Mouse (Mus musculus): ENCODE results near the gene Dach2.
"Not testable (repeated sequence)": the region's sequence is repeated elsewhere in the genome, so short reads cannot be mapped to it uniquely, and the experiment has no call there.

Gene Dach2

DNA sequence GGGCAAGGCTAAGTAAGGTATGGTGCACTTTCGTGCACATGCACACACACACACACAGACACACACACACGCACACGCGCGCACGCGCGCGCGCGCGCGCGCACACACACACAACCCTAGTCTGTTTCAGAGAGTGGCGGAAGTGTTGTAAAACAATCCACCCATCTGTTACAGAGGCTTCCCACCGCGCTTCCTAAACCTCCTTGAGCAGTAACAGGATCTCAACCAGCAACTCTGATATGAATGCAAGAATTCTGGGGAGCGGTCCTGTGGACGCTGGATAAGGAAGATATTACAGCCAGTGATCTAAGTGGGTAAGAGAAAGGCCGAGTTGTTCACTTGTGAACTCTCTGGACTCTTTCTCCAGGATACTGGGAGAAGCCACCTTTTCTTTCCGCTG, at the start of gene Dach2:
Dach2 (plus strand) TSS at position 107 of the 400 bp plus-strand sequence.
- DNase-seq (ENCODE audit: low spot score in 2 of 2) = peak; percentile 3 to 8

- not testable (repeated sequence) for DNase-seq (ENCODE audit: low spot score in 2 of 2)
Measured at GRCm38 (mm10) chrX:113252427-113252826, 44.9 kb upstream of the Dach2 start.

DNA sequence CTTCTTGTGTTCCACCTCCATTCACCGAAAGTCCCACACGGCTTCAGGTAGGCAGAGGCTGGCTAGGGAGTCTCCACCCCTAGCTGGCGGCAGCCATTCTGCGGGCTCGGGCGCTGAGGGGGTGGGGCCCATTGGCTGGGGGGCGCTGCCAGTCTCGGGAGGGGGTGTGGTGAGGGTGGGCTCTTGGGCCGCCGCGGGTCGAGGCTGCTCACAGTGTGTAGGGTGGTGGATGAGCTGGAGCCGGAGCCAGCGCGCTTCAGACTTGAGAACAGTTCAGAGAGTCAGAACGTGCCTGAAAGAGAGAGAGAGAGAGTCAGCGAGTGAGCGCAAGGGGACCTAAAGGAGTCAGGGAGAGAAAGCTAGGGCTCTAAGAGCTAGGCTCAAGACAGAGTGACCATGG, 721 bp downstream of the Dach2 start:
- peak; percentile 72 to 75 for DNase-seq (ENCODE audit: low spot score in 2 of 2)

DNA sequence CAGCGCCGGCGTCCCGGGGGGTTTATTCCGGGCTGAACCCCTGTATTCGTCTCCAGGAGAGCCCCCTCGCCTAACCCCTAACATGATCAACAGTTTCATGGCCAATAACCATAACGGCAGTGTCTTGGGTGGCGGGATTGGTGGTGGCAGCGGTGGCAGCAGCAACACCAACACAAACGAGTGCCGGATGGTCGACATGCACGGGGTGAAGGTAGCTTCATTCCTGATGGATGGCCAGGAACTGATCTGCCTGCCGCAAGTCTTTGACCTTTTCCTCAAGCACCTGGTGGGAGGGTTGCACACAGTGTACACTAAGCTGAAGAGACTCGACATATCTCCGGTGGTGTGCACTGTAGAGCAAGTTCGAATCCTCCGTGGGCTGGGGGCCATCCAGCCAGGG, 1.2 kb downstream of the Dach2 start:
- peak in 1 of 2 experiments; percentile 1 for DNase-seq (ENCODE audit: low spot score in 2 of 2)

DNA sequence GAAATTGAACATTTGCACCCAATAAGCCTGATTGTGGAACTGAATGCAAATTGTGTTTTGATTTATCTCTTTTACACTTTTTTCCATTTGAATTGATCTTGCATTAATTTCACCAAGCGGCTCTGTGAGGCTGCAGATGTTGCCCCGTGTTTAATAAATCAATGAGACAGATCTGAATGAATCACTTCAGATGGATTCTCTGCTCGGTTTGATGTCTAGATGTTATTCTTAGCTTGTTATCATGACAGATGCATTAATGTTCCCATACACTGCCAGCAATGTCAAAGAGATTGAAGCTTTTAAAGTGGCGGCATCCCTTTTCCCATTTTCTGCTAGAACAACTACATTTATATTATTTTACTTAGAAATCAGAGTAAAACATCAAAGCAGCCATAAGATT, 7.0 kb downstream of the Dach2 start:
- no peak for DNase-seq (ENCODE audit: low spot score in 2 of 2)

- no peak for DNase-seq (ENCODE audit: low spot score in 2 of 2)
Measured at GRCm38 (mm10) chrX:113338143-113338542, 40.8 kb downstream of the Dach2 start.

- DNase-seq (ENCODE audit: low spot score in 2 of 2) = no peak
Measured at GRCm38 (mm10) chrX:113394417-113394816, 97.1 kb downstream of the Dach2 start.

DNA sequence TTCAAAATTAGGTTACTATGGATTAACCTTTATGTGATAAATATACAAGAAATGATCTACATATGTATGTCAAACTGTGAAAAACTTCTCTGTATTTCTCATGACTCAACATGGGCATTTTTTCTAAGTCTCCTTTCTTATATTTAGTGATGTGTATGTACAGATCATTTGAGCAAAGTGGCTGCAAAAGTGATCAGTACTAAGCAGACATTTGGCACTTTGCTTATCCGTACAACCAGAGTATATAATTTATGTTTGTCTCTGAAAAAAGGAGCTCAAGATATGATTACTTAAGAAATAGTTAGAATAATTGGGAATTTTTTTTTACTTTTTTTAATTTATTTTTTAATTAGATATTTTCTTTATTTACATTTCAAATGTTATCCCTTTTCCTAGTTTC, 111.4 kb downstream of the Dach2 start:
- DNase-seq (ENCODE audit: low spot score in 2 of 2) = no peak

DNA sequence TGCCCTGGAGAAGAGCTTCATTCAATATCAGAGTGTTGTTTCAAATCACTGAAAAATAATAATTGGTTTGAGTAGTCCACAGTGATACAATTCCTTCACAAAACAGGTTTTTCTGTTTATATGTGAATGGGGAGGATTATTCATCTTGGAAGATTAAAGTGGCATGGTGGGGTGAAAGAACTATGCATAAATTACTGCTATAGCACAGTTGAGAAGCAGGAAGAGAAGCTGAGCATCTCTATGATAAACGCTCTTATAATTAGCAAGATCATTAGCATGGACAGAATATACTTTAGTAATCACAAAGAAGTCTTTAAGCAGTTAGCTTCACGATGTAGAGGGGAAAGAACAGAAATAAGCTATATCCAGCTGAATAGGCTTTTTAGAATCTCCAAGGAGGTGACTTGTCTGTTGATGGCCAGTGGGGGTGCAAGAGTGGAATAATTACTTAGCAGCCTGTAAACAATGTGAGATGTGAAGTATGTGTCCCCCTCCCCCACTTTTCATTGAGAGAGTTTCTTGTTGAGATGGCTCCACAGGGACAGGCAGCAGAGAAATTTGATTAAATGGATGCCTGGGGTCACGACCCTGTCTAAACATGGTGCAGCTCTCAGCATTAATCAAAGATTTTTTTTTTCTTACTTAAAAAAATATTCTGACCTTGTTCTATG, 124.3 kb downstream of the Dach2 start:
- DNase-seq (ENCODE audit: low spot score in 2 of 2) = no peak

- DNase-seq (ENCODE audit: low spot score in 2 of 2) = no peak
Measured at GRCm38 (mm10) chrX:113482131-113482530, 184.8 kb downstream of the Dach2 start.

GRCm38 (mm10) chrX:113545106-113545505, 247.8 kb downstream of the Dach2 start:
- no peak for DNase-seq (ENCODE audit: low spot score in 2 of 2)

GRCm38 (mm10) chrX:113563897-113564296, 266.6 kb downstream of the Dach2 start:
- DNase-seq (ENCODE audit: low spot score in 2 of 2) = no peak

DNA sequence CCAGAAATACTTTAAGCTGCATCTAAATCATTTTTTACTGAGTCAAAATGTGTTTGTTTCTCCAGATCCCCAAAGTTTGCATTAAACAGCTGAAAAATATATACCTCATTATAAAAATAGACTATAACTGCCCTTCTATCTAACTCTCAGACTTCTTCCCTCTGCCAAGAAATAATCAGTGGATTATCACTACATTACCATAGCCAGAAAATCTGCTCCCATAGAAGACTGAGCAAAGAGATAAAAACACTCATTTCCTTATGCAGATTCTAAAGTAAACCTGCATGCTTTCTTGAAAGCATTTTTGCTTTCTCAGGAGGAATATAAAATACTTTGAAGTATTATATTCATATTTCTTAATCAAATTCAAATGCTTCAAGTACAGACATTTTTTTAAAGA, 368.8 kb downstream of the Dach2 start:
- no peak for DNase-seq (ENCODE audit: low spot score in 2 of 2)

DNA sequence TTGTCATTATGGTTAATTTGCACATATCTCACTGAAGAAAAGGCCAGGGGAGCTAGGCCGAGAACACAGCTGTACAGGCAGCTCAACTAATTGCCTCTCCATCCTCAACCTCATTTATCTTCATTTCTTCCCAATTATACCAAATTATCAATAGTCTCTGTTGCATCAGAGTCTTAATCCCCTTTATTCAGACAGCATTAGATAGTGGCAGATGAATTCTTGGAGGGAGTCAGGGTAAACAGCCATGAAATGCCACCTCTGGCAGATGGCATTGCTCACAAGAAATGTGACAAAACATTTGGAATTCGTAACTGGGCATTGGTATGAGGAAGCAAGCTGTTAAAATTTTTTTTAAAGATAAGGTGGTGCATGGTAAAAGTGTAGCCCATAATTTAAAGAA, 389.9 kb downstream of the Dach2 start:
- DNase-seq (ENCODE audit: low spot score in 2 of 2) = no peak

DNA sequence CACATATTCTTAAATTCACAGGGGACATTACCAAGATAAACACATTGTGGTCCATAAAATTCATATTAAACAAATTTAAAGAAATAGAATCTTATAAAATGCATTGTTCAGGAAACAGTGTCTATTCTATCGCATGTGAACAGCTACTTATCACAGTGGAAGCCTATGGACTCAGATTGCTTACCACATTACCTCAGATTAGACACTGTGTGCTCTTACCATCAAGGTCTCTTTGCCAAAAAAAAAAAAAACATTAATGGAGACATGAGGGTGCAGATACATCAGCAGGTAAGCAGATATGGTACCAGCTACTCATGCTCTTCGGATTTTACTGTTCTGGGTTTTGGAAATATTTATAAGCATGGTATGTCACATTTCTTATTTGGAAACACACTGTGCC, 415.1 kb downstream of the Dach2 start:
- DNase-seq (ENCODE audit: low spot score in 2 of 2) = no peak

DNA sequence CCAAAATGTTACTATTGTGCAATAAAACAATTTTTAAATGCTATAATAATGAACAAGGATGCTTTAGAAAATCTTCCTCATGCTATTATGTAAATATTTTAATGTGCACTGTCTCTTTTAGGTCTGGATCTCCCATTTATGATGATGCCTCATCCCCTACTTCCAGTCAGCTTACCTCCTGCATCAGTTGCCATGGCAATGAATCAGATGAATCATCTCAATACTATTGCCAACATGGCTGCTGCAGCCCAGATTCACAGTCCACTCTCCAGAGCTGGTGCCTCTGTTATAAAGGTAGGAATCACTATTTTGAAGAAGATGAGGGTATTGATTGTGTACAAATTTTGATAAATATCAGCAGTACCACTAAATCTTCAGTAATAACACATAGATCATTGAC, 426.8 kb downstream of the Dach2 start:
- DNase-seq (ENCODE audit: low spot score in 2 of 2) = no peak

- no peak for DNase-seq (ENCODE audit: low spot score in 2 of 2)
Measured at GRCm38 (mm10) chrX:113747122-113747521, 449.8 kb downstream of the Dach2 start.

- DNase-seq (ENCODE audit: low spot score in 2 of 2) = peak in 1 of 2 experiments; percentile 6
Measured at GRCm38 (mm10) chrX:113792264-113792663, 495.0 kb downstream of the Dach2 start.

DNA sequence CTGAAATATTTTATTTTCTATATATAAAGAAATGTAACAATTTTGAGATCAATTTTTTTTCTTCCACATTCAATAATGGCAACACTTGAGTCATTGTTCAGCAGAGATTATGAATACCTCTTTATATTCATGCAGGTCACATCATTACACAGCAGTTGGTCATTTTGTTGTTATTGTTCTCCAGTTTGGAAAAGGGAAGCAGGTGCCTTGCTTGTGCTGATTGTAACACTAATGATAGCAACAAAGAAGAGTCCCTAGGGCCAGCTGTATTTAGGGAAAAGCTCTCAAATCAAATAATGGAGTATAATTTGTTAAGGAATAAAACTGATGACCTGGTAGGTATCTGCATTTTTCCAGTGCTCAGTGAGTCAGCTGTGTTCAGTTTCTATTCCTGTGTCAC, 513.1 kb downstream of the Dach2 start:
- DNase-seq (ENCODE audit: low spot score in 2 of 2) = no peak

- DNase-seq (ENCODE audit: low spot score in 2 of 2) = no peak
Measured at GRCm38 (mm10) chrX:113826810-113827209, 529.5 kb downstream of the Dach2 start.

DNA sequence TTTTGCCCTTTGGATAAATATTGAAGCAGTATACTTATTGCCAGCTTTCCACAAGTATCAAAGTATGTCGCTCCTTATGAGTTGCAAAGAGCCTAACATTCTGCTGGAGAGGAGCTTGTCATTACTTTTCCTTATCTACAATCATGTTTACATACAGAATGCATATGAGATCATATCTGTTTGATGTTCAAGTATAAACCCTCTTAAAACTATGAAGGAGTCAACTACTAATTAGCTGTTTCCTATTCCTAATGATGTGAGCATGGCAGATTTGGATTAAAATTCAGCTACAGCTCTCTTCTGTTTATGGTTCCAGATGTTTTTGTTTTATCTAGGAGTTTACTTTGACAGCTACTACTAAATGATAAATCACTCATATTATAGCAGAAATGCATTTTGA, 535.8 kb downstream of the Dach2 start:
- no peak for DNase-seq (ENCODE audit: low spot score in 2 of 2)

- DNase-seq (ENCODE audit: low spot score in 2 of 2) = peak; percentile 11 to 28
Measured at GRCm38 (mm10) chrX:113867835-113868495, 570.7 kb downstream of the Dach2 start.
